Mouse (Mus musculus): Measurements from ENCODE around the gene Padi4. TPM values are rescaled to one million over a fixed set of nuclear protein-coding genes. Genes with fewer than 3 reads are reported as not detected.

Gene Padi4
- polyA plus RNA-seq, 1 experiment from 2014 or later, result 2.1 TPM

- Histone ChIP-seq H3K9ac (no peak overlapping the region), H3K4me3 (no peak overlapping the region), H3K27ac (ENCODE audit: poor library complexity, severe bottlenecking) (no peak overlapping the region), H3K36me3 (peaks cover 89% of the 10 kb centered on the region), H3K9me3 (replicated peaks) (no peaks in the 10 kb centered on the region), H3K4me1 (replicated peaks) (peaks cover 18% of the 10 kb centered on the region), H3K4me2 (no peak overlapping the region), H3K27me3 (replicated peaks) (no peaks in the 10 kb centered on the region)
- 95% methylated on average over 9 of the region's 9 CpGs for WGBS
- ATAC-seq (ENCODE audit: insufficient number of reproducible peaks, low FRiP score), result no peak
Measured at GRCm38 (mm10) chr4:140718436-140718835, 55.6 kb downstream of the Padi4 start.

GRCm38 (mm10) chr4:140716994-140717393, 57.0 kb downstream of the Padi4 start:
- ATAC-seq (ENCODE audit: insufficient number of reproducible peaks, low FRiP score), result no peak
- Histone ChIP-seq H3K27ac (ENCODE audit: poor library complexity, severe bottlenecking) (no peak overlapping the region), H3K4me2 (no peak overlapping the region), H3K4me3 (no peak overlapping the region), H3K9me3 (replicated peaks) (no peaks in the 10 kb centered on the region), H3K9ac (no peak overlapping the region), H3K4me1 (replicated peaks) (peaks cover 30% of the 10 kb centered on the region), H3K27me3 (replicated peaks) (no peaks in the 10 kb centered on the region), H3K36me3 (peaks cover 91% of the 10 kb centered on the region)
- 91% methylated on average over 11 of the region's 11 CpGs for WGBS

DNA sequence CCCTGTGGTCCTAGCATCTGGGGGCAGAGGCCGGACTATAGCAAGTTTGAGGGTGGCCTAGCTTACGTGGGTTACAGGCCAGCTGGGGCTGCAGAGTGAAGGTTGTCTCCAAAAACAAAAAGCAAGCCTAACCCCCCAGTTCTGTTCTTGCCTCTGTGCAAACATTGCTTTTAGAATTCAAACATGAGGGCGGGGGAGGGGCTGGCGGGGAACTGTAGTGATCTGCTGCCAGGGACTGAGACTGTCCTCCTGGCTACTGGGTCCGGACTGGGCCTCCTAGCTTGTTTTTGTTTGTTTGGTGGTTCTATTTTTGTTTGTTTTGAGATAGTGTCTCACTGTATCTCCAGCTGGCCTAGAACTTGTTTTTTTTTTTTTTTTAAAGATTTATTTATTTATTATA, 59.5 kb downstream of the Padi4 start:
- H3K27ac ChIP-seq (ENCODE audit: poor library complexity, severe bottlenecking), result peak overlapping the region; percentile 2; the same call in 1 of the 2 replicates
- 84% methylated on average over 5 of the region's 5 CpGs for WGBS
- H3K9me3 ChIP-seq (replicated peaks), result no peaks in the 10 kb centered on the region
- H3K36me3 ChIP-seq, result peaks cover 90% of the 10 kb centered on the region
- H3K4me1 ChIP-seq (replicated peaks), result peaks cover 30% of the 10 kb centered on the region
- H3K27me3 ChIP-seq (replicated peaks), result no peaks in the 10 kb centered on the region
- no peak for ATAC-seq (ENCODE audit: insufficient number of reproducible peaks, low FRiP score)
- no peak overlapping the region for H3K4me3 ChIP-seq
- no peak overlapping the region for H3K9ac ChIP-seq
- H3K4me2 ChIP-seq, result no peak overlapping the region

DNA sequence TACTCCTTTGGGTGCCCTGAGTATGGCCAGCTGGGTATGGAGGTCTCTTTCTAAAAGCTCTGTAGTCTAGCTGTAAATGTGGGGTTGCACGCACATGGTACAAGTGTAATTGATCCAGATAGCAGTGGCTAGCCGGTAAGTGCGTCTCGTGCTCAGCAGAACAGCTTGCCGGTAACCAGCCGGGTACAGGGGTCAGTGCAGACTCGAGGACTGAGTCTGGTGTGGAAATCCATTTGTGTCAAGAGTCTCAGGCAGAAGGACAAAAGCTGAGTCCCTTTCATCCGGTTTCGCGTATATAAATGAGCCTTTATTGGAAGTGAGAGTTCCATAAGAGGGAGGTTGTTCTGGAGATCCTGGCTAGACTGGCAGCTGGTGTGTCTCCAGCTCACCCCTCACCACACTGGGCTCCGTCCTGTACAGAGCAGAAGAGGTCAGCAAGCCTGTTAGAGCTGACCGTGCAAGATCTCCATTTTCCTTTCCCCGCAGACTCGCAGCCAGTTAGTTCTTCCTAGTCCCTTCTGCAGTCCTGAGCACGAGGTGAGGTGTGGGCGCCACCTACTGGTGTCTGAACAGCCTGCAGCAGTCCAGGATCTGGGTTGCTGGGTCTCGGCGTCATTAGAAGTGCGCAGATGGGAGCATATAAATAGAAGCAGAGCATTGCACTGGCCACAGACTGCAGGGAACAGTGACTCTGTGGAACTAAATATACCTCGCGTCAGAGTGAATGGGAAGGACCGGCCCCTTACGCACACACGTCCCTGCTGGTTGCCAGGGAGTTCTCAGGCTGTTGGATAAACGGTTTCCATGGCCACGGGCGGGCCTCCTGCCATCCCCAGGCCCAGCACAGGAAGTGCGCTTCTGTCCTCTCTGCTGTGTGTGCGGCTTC, 60.3 kb downstream of the Padi4 start:
- Histone ChIP-seq H3K27me3 (replicated peaks) (no peaks in the 10 kb centered on the region), H3K4me1 (replicated peaks) (peaks cover 32% of the 10 kb centered on the region), H3K36me3 (peaks cover 90% of the 10 kb centered on the region), H3K4me2 (no peak overlapping the region), H3K4me3 (no peak overlapping the region), H3K9ac (no peak overlapping the region), H3K27ac (ENCODE audit: poor library complexity, severe bottlenecking) (peak overlapping the region; percentile 2; the same call in 1 of the 2 replicates), H3K9me3 (replicated peaks) (no peaks in the 10 kb centered on the region)
- 51% methylated on average over 29 of the region's 29 CpGs for WGBS
- ATAC-seq (ENCODE audit: insufficient number of reproducible peaks, low FRiP score), result peak; percentile 83

- H3K27ac ChIP-seq (ENCODE audit: poor library complexity, severe bottlenecking), result no peak overlapping the region
- no peak overlapping the region for H3K9ac ChIP-seq
- H3K9me3 ChIP-seq (replicated peaks), result no peaks in the 10 kb centered on the region
- no peaks in the 10 kb centered on the region for H3K27me3 ChIP-seq (replicated peaks)
- no peak for ATAC-seq (ENCODE audit: insufficient number of reproducible peaks, low FRiP score)
- peaks cover 88% of the 10 kb centered on the region for H3K36me3 ChIP-seq
- H3K4me3 ChIP-seq, result no peak overlapping the region
- 80% methylated on average over 5 of the region's 5 CpGs for WGBS
- H3K4me2 ChIP-seq, result no peak overlapping the region
- H3K4me1 ChIP-seq (replicated peaks), result peaks cover 53% of the 10 kb centered on the region
Measured at GRCm38 (mm10) chr4:140711360-140711759, 62.7 kb downstream of the Padi4 start.

DNA sequence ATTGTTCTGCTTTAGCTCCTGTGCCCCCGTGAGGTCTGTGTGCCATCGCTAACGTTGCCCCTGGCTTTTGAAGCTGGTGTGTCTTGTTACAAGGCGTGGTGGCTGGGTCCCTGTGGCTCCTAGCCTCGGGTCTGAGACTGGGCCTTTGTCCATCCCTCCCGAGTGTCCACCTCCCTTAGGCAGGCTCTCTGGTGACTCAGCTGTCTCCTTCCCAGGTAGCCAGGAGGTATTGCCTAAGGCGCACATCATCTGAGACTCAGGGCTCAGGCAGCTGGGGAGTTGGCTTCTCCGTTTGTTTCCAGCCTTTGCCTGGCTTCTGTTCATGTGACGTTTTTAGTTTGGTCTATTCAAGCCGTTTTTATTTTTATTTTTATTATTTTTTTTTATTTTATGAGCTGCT, 63.3 kb downstream of the Padi4 start:
- H3K4me1 ChIP-seq (replicated peaks), result peaks cover 58% of the 10 kb centered on the region
- WGBS, result 87% methylated on average over 10 of the region's 10 CpGs
- ATAC-seq (ENCODE audit: insufficient number of reproducible peaks, low FRiP score), result no peak
- H3K36me3 ChIP-seq, result peaks cover 88% of the 10 kb centered on the region
- no peak overlapping the region for H3K9ac ChIP-seq
- H3K27ac ChIP-seq (ENCODE audit: poor library complexity, severe bottlenecking), result no peak overlapping the region
- no peak overlapping the region for H3K4me3 ChIP-seq
- no peaks in the 10 kb centered on the region for H3K9me3 ChIP-seq (replicated peaks)
- H3K27me3 ChIP-seq (replicated peaks), result no peaks in the 10 kb centered on the region
- H3K4me2 ChIP-seq, result no peak overlapping the region

GRCm38 (mm10) chr4:140709617-140710016, 64.4 kb downstream of the Padi4 start:
- Histone ChIP-seq H3K4me1 (replicated peaks) (peaks cover 65% of the 10 kb centered on the region), H3K9me3 (replicated peaks) (no peaks in the 10 kb centered on the region), H3K27me3 (replicated peaks) (no peaks in the 10 kb centered on the region), H3K4me3 (no peak overlapping the region), H3K27ac (ENCODE audit: poor library complexity, severe bottlenecking) (no peak overlapping the region), H3K36me3 (peaks cover 83% of the 10 kb centered on the region), H3K9ac (no peak overlapping the region), H3K4me2 (no peak overlapping the region)
- WGBS, result 85% methylated on average over 10 of the region's 10 CpGs
- ATAC-seq (ENCODE audit: insufficient number of reproducible peaks, low FRiP score), result no peak

- Histone ChIP-seq H3K9ac (peak overlapping the region; percentile 2; the same call in 1 of the 2 replicates), H3K36me3 (peaks cover 78% of the 10 kb centered on the region), H3K27me3 (replicated peaks) (no peaks in the 10 kb centered on the region), H3K4me3 (no peak overlapping the region), H3K27ac (ENCODE audit: poor library complexity, severe bottlenecking) (no peak overlapping the region), H3K4me2 (no peak overlapping the region), H3K9me3 (replicated peaks) (no peaks in the 10 kb centered on the region), H3K4me1 (replicated peaks) (peaks cover 65% of the 10 kb centered on the region)
- no peak for ATAC-seq (ENCODE audit: insufficient number of reproducible peaks, low FRiP score)
- 93% methylated on average over 7 of the region's 7 CpGs for WGBS
Measured at GRCm38 (mm10) chr4:140709111-140709510, 64.9 kb downstream of the Padi4 start.

DNA sequence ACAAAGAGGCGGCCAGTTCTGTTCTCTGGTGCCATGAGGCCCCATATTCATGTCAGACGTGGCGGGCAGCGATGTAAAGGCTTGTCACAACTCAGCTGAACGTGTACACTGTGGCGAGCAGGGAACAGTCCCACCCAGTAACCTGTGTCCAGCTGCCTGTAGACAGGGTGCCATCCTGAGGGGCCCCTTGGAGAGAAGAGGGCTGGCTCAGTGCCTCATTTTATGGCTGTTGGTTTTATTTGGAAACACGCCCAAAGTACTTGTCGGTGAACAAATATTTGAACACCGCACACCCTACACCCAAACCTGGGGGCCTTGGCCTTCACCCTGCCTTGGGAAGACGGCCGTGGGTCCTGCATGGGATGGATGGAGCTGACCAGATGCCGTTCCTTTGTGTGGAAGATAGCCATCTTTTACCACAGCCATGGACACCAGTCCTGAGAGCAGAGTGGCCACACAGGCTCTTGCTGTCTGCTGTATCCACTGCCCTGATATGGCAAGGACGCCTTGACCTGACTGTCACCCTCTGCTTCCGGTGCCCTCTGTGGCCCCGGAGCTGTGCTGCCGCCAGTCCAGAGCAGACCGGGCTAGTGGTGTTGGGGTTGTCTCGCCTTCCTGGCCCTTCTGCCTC, 65.6 kb downstream of the Padi4 start:
- WGBS, result 81% methylated on average over 18 of the region's 18 CpGs
- no peak overlapping the region for H3K27ac ChIP-seq (ENCODE audit: poor library complexity, severe bottlenecking)
- peaks cover 68% of the 10 kb centered on the region for H3K4me1 ChIP-seq (replicated peaks)
- no peak overlapping the region for H3K4me2 ChIP-seq
- H3K36me3 ChIP-seq, result peaks cover 75% of the 10 kb centered on the region
- H3K4me3 ChIP-seq, result no peak overlapping the region
- H3K9ac ChIP-seq, result peak overlapping the region; percentile 2
- no peaks in the 10 kb centered on the region for H3K27me3 ChIP-seq (replicated peaks)
- ATAC-seq (ENCODE audit: insufficient number of reproducible peaks, low FRiP score), result no peak
- no peaks in the 10 kb centered on the region for H3K9me3 ChIP-seq (replicated peaks)

DNA sequence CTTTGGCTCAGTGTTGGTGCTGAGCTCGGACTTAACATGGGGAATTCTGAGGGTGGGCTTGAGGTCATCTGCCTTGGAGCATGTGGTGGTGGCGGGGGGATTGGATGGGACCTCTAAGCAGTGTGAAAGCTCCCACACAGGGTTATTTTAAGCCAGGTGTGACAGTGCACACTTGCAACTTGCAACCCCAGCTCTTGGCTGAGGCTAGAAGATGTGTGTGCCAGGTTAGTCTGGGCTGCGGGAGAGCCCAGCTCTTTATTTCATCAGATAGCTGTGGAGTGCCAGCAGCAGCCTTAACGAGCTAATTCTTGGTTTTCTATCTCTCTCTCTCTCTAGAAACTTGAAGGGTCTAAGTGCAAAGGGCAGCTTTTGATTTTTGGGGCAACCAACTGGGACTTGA, 66.4 kb downstream of the Padi4 start:
- Histone ChIP-seq H3K27me3 (replicated peaks) (no peaks in the 10 kb centered on the region), H3K27ac (ENCODE audit: poor library complexity, severe bottlenecking) (no peak overlapping the region), H3K9ac (peak overlapping the region; percentile 17; the same call in 1 of the 2 replicates), H3K4me3 (no peak overlapping the region), H3K9me3 (replicated peaks) (no peaks in the 10 kb centered on the region), H3K4me2 (no peak overlapping the region), H3K4me1 (replicated peaks) (peaks cover 64% of the 10 kb centered on the region), H3K36me3 (peaks cover 67% of the 10 kb centered on the region)
- WGBS, result 73% methylated on average over 4 of the region's 4 CpGs
- ATAC-seq (ENCODE audit: insufficient number of reproducible peaks, low FRiP score), result no peak

GRCm38 (mm10) chr4:140704166-140704565, 69.9 kb downstream of the Padi4 start:
- no peak for ATAC-seq (ENCODE audit: insufficient number of reproducible peaks, low FRiP score)
- peak overlapping the region; percentile 94 for H3K9ac ChIP-seq
- peaks cover 65% of the 10 kb centered on the region for H3K4me1 ChIP-seq (replicated peaks)
- H3K4me3 ChIP-seq, result no peak overlapping the region
- peaks cover 34% of the 10 kb centered on the region for H3K36me3 ChIP-seq
- H3K9me3 ChIP-seq (replicated peaks), result no peaks in the 10 kb centered on the region
- peak overlapping the region; percentile 53; the same call in 1 of the 2 replicates for H3K27ac ChIP-seq (ENCODE audit: poor library complexity, severe bottlenecking)
- 38% methylated on average over 4 of the region's 4 CpGs for WGBS
- H3K4me2 ChIP-seq, result peak overlapping the region; percentile 82
- peaks cover 2% of the 10 kb centered on the region; the same call in 1 of the 2 replicates for H3K27me3 ChIP-seq (replicated peaks)

All from heart, embryonic 12.5 days (tissue).